In genomic region chr3:104585303-104585702, GRCm38 (mm10) we compare ENCODE assay signal across 16 mouse cellular contexts. TPM values are rescaled to one million over a fixed set of nuclear protein-coding genes. Genes with fewer than 3 reads are reported as not detected.
DNase-seq lines count a peak whose midpoint lies in the region; ATAC-seq lines count a peak whose summit lies in the region.
"Had no signal": no experiment of that assay in that cellular context is flagged by ENCODE, and none has a peak within 500 bp of the region (broad histone marks: within the 10 kb centered on the region; RNA-seq: fewer than 3 reads in every experiment).

No protein-coding gene starts in this region.

- H3K27me3 ChIP-seq in heart, embryonic 13.5 days (replicated peaks): no peaks in the 10 kb centered on the region
- H3K27me3 ChIP-seq in liver, embryonic 16.5 days (ENCODE audit: control insufficient read depth, insufficient read depth, low read depth, low read length): no peaks in the 10 kb centered on the region
- H3K27me3 ChIP-seq in midbrain, embryonic 15.5 days (replicated peaks): no peaks in the 10 kb centered on the region
- H3K27me3 ChIP-seq: embryonic facial prominence, embryonic 13.5 days; forebrain, embryonic 12.5 days had no signal

- no peak overlapping the region for H3K9ac ChIP-seq in heart, embryonic 13.5 days
- H3K9ac ChIP-seq in liver, embryonic 16.5 days (ENCODE audit: low read depth, low read length): no peak overlapping the region
- no peak overlapping the region for H3K9ac ChIP-seq in midbrain, embryonic 15.5 days
- H3K9ac ChIP-seq: embryonic facial prominence, embryonic 13.5 days; forebrain, embryonic 12.5 days had no signal

- ATAC-seq in heart, embryonic 13.5 days (ENCODE audit: extremely low read depth, insufficient number of reproducible peaks, low FRiP score, low TSS enrichment): no peak
- ATAC-seq in erythroid progenitor cell, adult 5-6 weeks (replicated peaks; ENCODE audit: low FRiP score, poor library complexity, severe bottlenecking): peak; percentile 94
- peak; percentile 93 for ATAC-seq in liver, embryonic 16.5 days (ENCODE audit: low read depth)
- no peak for ATAC-seq in midbrain, embryonic 15.5 days (replicated peaks)
- ATAC-seq: activated CD4-positive, CD25-positive, alpha-beta regulatory T cell, adult 4 months; hindbrain, postnatal 0 days had no signal

- H3K4me3 ChIP-seq in heart, embryonic 13.5 days: no peak overlapping the region
- no peak overlapping the region for H3K4me3 ChIP-seq in liver, embryonic 16.5 days (ENCODE audit: low read depth, low read length)
- H3K4me3 ChIP-seq in midbrain, embryonic 15.5 days: no peak overlapping the region
- H3K4me3 ChIP-seq: embryonic facial prominence, embryonic 13.5 days; forebrain, embryonic 12.5 days had no signal

- H3K4me1 ChIP-seq in heart, embryonic 13.5 days: peaks cover 10% of the 10 kb centered on the region
- peaks cover 7% of the 10 kb centered on the region for H3K4me1 ChIP-seq in liver, embryonic 16.5 days (ENCODE audit: control insufficient read depth, low read depth, low read length)
- no peaks in the 10 kb centered on the region for H3K4me1 ChIP-seq in midbrain, embryonic 15.5 days
- H3K4me1 ChIP-seq: embryonic facial prominence, embryonic 13.5 days; forebrain, embryonic 12.5 days had no signal

- intact Hi-C loops in heart, postnatal 36 days (cut with DNase I): no loop called here

- DNase-seq in heart, postnatal 36 days: no peak
- DNase-seq in NIH3T3 (ENCODE audit: low read depth): peak; percentile 35
- no peak for DNase-seq in gastrocnemius, postnatal 4 days (ENCODE audit: low spot score in 2 of 2)
- DNase-seq in cerebellum, adult 11-12 months: no peak
- DNase-seq: cerebellum, postnatal 36 days; heart, postnatal 10 days; lung, postnatal 4 days; thymus, adult 18-20 months had no signal

- H3K4me2 ChIP-seq in heart, embryonic 13.5 days: peak overlapping the region; percentile 18; the same call in 1 of the 2 replicates
- H3K4me2 ChIP-seq in liver, embryonic 16.5 days (ENCODE audit: low read depth, low read length): 0 out of 2 replicates have a peak overlapping the region, but pooled peaks have one; percentile 4
- no peak overlapping the region for H3K4me2 ChIP-seq in midbrain, embryonic 15.5 days
- H3K4me2 ChIP-seq: embryonic facial prominence, embryonic 13.5 days; forebrain, embryonic 12.5 days had no signal

- H3K27ac ChIP-seq in heart, embryonic 13.5 days (replicated peaks): peak overlapping the region; percentile 24; the same call in 1 of the 2 replicates
- no peak overlapping the region for H3K27ac ChIP-seq in liver, embryonic 16.5 days (ENCODE audit: low read length)
- no peak overlapping the region for H3K27ac ChIP-seq in midbrain, embryonic 15.5 days
- H3K27ac ChIP-seq: embryonic facial prominence, embryonic 13.5 days; forebrain, embryonic 12.5 days; hindbrain, postnatal 0 days had no signal

- H3K9me3 ChIP-seq in heart, embryonic 13.5 days: no peaks in the 10 kb centered on the region
- no peaks in the 10 kb centered on the region for H3K9me3 ChIP-seq in liver, embryonic 16.5 days (replicated peaks; ENCODE audit: control insufficient read depth, low read length)
- H3K9me3 ChIP-seq in midbrain, embryonic 15.5 days: no peaks in the 10 kb centered on the region
- H3K9me3 ChIP-seq: embryonic facial prominence, embryonic 13.5 days; forebrain, embryonic 12.5 days had no signal

- no peaks in the 10 kb centered on the region for H3K36me3 ChIP-seq in heart, embryonic 13.5 days
- H3K36me3 ChIP-seq in liver, embryonic 16.5 days (ENCODE audit: control insufficient read depth, insufficient read depth): no peaks in the 10 kb centered on the region
- no peaks in the 10 kb centered on the region for H3K36me3 ChIP-seq in midbrain, embryonic 15.5 days (replicated peaks)
- H3K36me3 ChIP-seq: embryonic facial prominence, embryonic 13.5 days; forebrain, embryonic 12.5 days had no signal

- 14% methylated on average over 6 of the region's 6 CpGs for whole genome bisulfite sequencing in heart, embryonic 13.5 days
- WGBS in liver, embryonic 16.5 days (ENCODE audit: insufficient replicate concordance): 23% methylated on average over 6 of the region's 6 CpGs
- WGBS in midbrain, embryonic 15.5 days: 81% methylated on average over 6 of the region's 6 CpGs

RNA-seq across cellular contexts. Expression of gene Slc16a1, which starts 53.2 kb away (rescaled TPM):
- 65.4 and 70.4 TPM in 2 replicates for polyA plus RNA-seq in heart, embryonic 13.5 days (2015; fragmentation: Nextera tagmentation; extraction: Ambion mirVana)
- total RNA-seq in heart, postnatal 36 days (2021): 100 to 1,000 TPM; 163 to 166 TPM
- 334 and 364 TPM in 2 replicates for total RNA-seq in erythroid progenitor cell, adult 5-6 weeks (2015; ENCODE audit: low replicate concordance)
- total RNA-seq in erythroid progenitor cell, adult 5-6 weeks (2017; ENCODE audit: low replicate concordance): 431 and 500 TPM in 2 replicates
- polyA plus RNA-seq in liver, embryonic 16.5 days (2015; fragmentation: Nextera tagmentation; extraction: Ambion mirVana): 87.4 and 87.5 TPM in 2 replicates
- total RNA-seq in gastrocnemius, postnatal 4 days (2021): 10 to 100 TPM; 28.5 to 36.1 TPM
- polyA plus RNA-seq in midbrain, embryonic 15.5 days (2015; fragmentation: Nextera tagmentation; extraction: Ambion mirVana): 9.0 and 9.7 TPM in 2 replicates

Comparison
In these comparisons a context has a peak if more than half of its experiments do, and no peak if none do; other contexts are left out.
1. ATAC-seq: peak in erythroid progenitor cell, adult 5-6 weeks (single experiment) and liver, embryonic 16.5 days (single experiment); none in heart, embryonic 13.5 days (single experiment) and midbrain, embryonic 15.5 days (single experiment).
2. RNA of gene Slc16a1, which starts 53.2 kb away (total RNA-seq): 334 to 500 TPM in erythroid progenitor cell, adult 5-6 weeks and 163 to 166 TPM in heart, postnatal 36 days; 28.5 to 36.1 TPM in gastrocnemius, postnatal 4 days; every median in the first group is over 4 times any median in the second.